Mouse (Mus musculus) CH12.LX (cell line): ENCODE data around the gene Mcl1. TPM values are rescaled to one million over a fixed set of nuclear protein-coding genes. Genes with fewer than 3 reads are reported as not detected.

Experiments
- DNase-seq: peaks from one replicate; pipeline ENCODE4 v3.0.0-alpha.2; 2013; ENCODE audit errors: extremely low read depth
- H3K27ac ChIP-seq: 2 replicates; pipeline ENCODE4 v1.5.1; 2012; ENCODE audit warnings: low read depth, mild to moderate bottlenecking, control low read depth, moderate library complexity; ENCODE audit not compliant: insufficient read depth
- H3K27me3 ChIP-seq: replicated peaks from 2 replicates; pipeline ENCODE3; 2012; ENCODE audit warnings: inconsistent platforms
- H3K36me3 ChIP-seq, 2 experiments: replicated peaks in 1 of 2; 2 replicates each; pipeline versions ENCODE3 to v1.6.1; 2012; ENCODE audit warnings: inconsistent platforms in 1 of 2, low read length in 1 of 2, mild to moderate bottlenecking in 1 of 2, mixed read lengths in 1 of 2, moderate library complexity in 1 of 2; ENCODE audit not compliant: control insufficient read depth in 1 of 2, insufficient read depth in 1 of 2
- H3K4me1 ChIP-seq, 2 experiments: 2 replicates each; pipeline ENCODE4 v1.6.1; 2012; ENCODE audit warnings: inconsistent platforms in 1 of 2, moderate library complexity in 1 of 2; ENCODE audit not compliant: insufficient read depth in 2 of 2, control insufficient read depth in 1 of 2
- H3K4me2 ChIP-seq: 2 replicates; pipeline ENCODE4 v1.6.1; 2012; ENCODE audit warnings: low read depth, mild to moderate bottlenecking, control low read depth; ENCODE audit not compliant: poor library complexity, insufficient read depth, severe bottlenecking
- H3K4me3 ChIP-seq, 3 experiments: fragments of 150-350 bp in 1 of 3; sonication (generic) in 1 of 3; replicated peaks in 1 of 3; 2 replicates each; pipeline versions ENCODE3 to v1.5.1; 2011 to 2012; ENCODE audit warnings: low read depth in 2 of 3, low read length in 2 of 3, mild to moderate bottlenecking in 2 of 3, moderate library complexity in 2 of 3, control low read depth in 1 of 3, improper control_type of control experiment in 1 of 3, inconsistent platforms in 1 of 3, mixed read lengths in 1 of 3; ENCODE audit not compliant: poor library complexity in 1 of 3
- H3K79me2 ChIP-seq: replicated peaks from 2 replicates; pipeline ENCODE4 v1.6.1; 2012; ENCODE audit warnings: mild to moderate bottlenecking, moderate library complexity; ENCODE audit not compliant: control insufficient read depth, poor library complexity, insufficient read depth, severe bottlenecking; ENCODE audit errors: extremely low read depth
- H3K9ac ChIP-seq: 2 replicates; pipeline ENCODE4 v1.6.1; 2012; ENCODE audit warnings: low read depth, mild to moderate bottlenecking, control low read depth, moderate library complexity; ENCODE audit not compliant: insufficient read depth
- H3K9me3 ChIP-seq: replicated peaks from 2 replicates; pipeline ENCODE3; 2012; ENCODE audit warnings: low read length, inconsistent platforms, mixed read lengths
- BHLHE40 ChIP-seq: IDR thresholded peaks from 2 replicates; pipeline ENCODE4 v1.6.1; 2011; ENCODE audit warnings: mild to moderate bottlenecking, low read depth, low read length, improper control_type of control experiment
- CHD1 ChIP-seq: IDR thresholded peaks from 2 replicates; pipeline ENCODE4 v1.6.1; 2012; ENCODE audit warnings: low read depth, low read length, improper control_type of control experiment, inconsistent platforms
- E2F4 ChIP-seq: IDR thresholded peaks from 2 replicates; pipeline ENCODE4 v1.6.1; 2011; ENCODE audit warnings: low read depth, low read length, improper control_type of control experiment; ENCODE audit not compliant: insufficient replicate concordance
- ELF1 ChIP-seq: IDR thresholded peaks from 2 replicates; pipeline ENCODE4 v1.6.1; 2014; ENCODE audit warnings: low read depth, mild to moderate bottlenecking, inconsistent platforms, low read length, improper control_type of control experiment
- EP300 ChIP-seq: IDR thresholded peaks from 2 replicates; pipeline ENCODE4 v1.6.1; 2011; ENCODE audit warnings: low read length, improper control_type of control experiment
- HCFC1 ChIP-seq: IDR thresholded peaks from 2 replicates; pipeline ENCODE4 v1.6.1; 2012; ENCODE audit warnings: low read depth, mild to moderate bottlenecking, inconsistent platforms, low read length, improper control_type of control experiment
- JUN ChIP-seq: IDR thresholded peaks from 2 replicates; pipeline ENCODE4 v1.6.1; 2011; ENCODE audit warnings: low read depth, mild to moderate bottlenecking, low read length, improper control_type of control experiment, moderate library complexity; ENCODE audit not compliant: insufficient read depth
- JUND ChIP-seq: conservative IDR thresholded peaks from 2 replicates; pipeline ENCODE4 v1.6.1; 2011; ENCODE audit warnings: low read depth, low read length, improper control_type of control experiment
- KAT2A ChIP-seq: IDR thresholded peaks from 2 replicates; pipeline ENCODE4 v1.6.1; 2012; ENCODE audit warnings: low read length, improper control_type of control experiment, inconsistent platforms; ENCODE audit not compliant: insufficient replicate concordance
- MAFK ChIP-seq: IDR thresholded peaks from 2 replicates; pipeline ENCODE4 v1.6.1; 2011; ENCODE audit warnings: low read length, improper control_type of control experiment; ENCODE audit not compliant: insufficient replicate concordance
- MAX ChIP-seq: IDR thresholded peaks from 2 replicates; pipeline ENCODE4 v1.6.1; 2011; ENCODE audit warnings: low read length, improper control_type of control experiment
- MAZ ChIP-seq: IDR thresholded peaks from 2 replicates; pipeline ENCODE4 v1.6.1; 2012; ENCODE audit warnings: low read depth, mild to moderate bottlenecking, inconsistent platforms, low read length, improper control_type of control experiment, moderate library complexity
- MEF2A ChIP-seq: IDR thresholded peaks from 2 replicates; pipeline ENCODE4 v1.6.1; 2014; ENCODE audit warnings: low read depth, mild to moderate bottlenecking, inconsistent platforms, low read length, improper control_type of control experiment, borderline replicate concordance
- MYC ChIP-seq: IDR thresholded peaks from 2 replicates; pipeline ENCODE4 v1.6.1; 2011; ENCODE audit warnings: low read depth, mild to moderate bottlenecking, improper control_type of control experiment, low read length
- NELFE ChIP-seq: IDR thresholded peaks from 2 replicates; pipeline ENCODE4 v1.6.1; 2011; ENCODE audit warnings: low read depth, low read length, improper control_type of control experiment
- PAX5 ChIP-seq: IDR thresholded peaks from 2 replicates; pipeline ENCODE4 v1.6.1; 2012; ENCODE audit warnings: low read length, inconsistent platforms, mixed read lengths
- POLR2A ChIP-seq: IDR thresholded peaks from 2 replicates; pipeline ENCODE4 v1.6.1; 2011; ENCODE audit warnings: low read depth, mild to moderate bottlenecking, improper control_type of control experiment, low read length
- RCOR1 ChIP-seq: conservative IDR thresholded peaks from 2 replicates; pipeline ENCODE4 v1.6.1; 2012; ENCODE audit warnings: low read depth, mild to moderate bottlenecking, inconsistent platforms, low read length, improper control_type of control experiment
- TBP ChIP-seq: conservative IDR thresholded peaks from 2 replicates; pipeline ENCODE4 v1.6.1; 2011; ENCODE audit warnings: low read depth, low read length, improper control_type of control experiment
- TCF12 ChIP-seq: IDR thresholded peaks from 2 replicates; pipeline ENCODE4 v1.6.1; 2014; ENCODE audit warnings: low read depth, mild to moderate bottlenecking, inconsistent platforms, low read length, improper control_type of control experiment
- UBTF ChIP-seq: IDR thresholded peaks from 2 replicates; pipeline ENCODE4 v1.6.1; 2012; ENCODE audit warnings: low read depth, mild to moderate bottlenecking, inconsistent platforms, low read length, improper control_type of control experiment, moderate library complexity
- USF1 ChIP-seq: IDR thresholded peaks from 2 replicates; pipeline ENCODE4 v1.6.1; 2014; ENCODE audit warnings: low read depth, mild to moderate bottlenecking, inconsistent platforms, low read length, improper control_type of control experiment
- USF2 ChIP-seq: conservative IDR thresholded peaks from 2 replicates; pipeline ENCODE4 v1.6.1; 2011; ENCODE audit warnings: low read depth, low read length, improper control_type of control experiment
- ZMIZ1 ChIP-seq: IDR thresholded peaks from 2 replicates; pipeline ENCODE4 v1.6.1; 2012; ENCODE audit warnings: low read depth, mild to moderate bottlenecking, inconsistent platforms, low read length, improper control_type of control experiment
- ZNF384 ChIP-seq: IDR thresholded peaks from 2 replicates; pipeline ENCODE4 v1.6.1; 2012; ENCODE audit warnings: low read depth, low read length, improper control_type of control experiment, inconsistent platforms
- dilution Hi-C: fragments of 300-500 bp; cut with MboI; formaldehyde crosslinking; loops from 2 replicates; pipeline ENCODE4 v1.14.3; 2020; ENCODE audit warnings: low sequenced_read_pairs; ENCODE audit not compliant: extremely low pct_unique_long_range_greater_than_20kb, extremely low pct_ligation_motif_present
- in situ Hi-C: fragments of 300-500 bp; cut with MboI; formaldehyde crosslinking; loops from 3 replicates; pipeline ENCODE4 v1.14.3; 2019; ENCODE audit warnings: low sequenced_read_pairs, low pct_ligation_motif_present, low pct_unique_long_range_greater_than_20kb, mixed read lengths
- polyA plus RNA-seq: library from polyadenylated mRNA; unstranded; fragments of >175 nt; gene quantifications from 2 replicates; pipeline ENCODE4 v1.2.1, GENCODE M21; 2012; ENCODE audit warnings: low read depth; ENCODE audit not compliant: insufficient read length
- total RNA-seq, 2 experiments: library from RNA; depleted of rRNA; stranded (reverse); fragments of 300-350 nt in 1 of 2; fragments of >200 nt in 1 of 2; gene quantifications; 2 replicates each; pipeline ENCODE4 v1.2.3; 2012 to 2014

The Mcl1 gene
- total and polyA plus RNA-seq, 3 experiments = 95.9 to 225 (median 188) TPM

DNA sequence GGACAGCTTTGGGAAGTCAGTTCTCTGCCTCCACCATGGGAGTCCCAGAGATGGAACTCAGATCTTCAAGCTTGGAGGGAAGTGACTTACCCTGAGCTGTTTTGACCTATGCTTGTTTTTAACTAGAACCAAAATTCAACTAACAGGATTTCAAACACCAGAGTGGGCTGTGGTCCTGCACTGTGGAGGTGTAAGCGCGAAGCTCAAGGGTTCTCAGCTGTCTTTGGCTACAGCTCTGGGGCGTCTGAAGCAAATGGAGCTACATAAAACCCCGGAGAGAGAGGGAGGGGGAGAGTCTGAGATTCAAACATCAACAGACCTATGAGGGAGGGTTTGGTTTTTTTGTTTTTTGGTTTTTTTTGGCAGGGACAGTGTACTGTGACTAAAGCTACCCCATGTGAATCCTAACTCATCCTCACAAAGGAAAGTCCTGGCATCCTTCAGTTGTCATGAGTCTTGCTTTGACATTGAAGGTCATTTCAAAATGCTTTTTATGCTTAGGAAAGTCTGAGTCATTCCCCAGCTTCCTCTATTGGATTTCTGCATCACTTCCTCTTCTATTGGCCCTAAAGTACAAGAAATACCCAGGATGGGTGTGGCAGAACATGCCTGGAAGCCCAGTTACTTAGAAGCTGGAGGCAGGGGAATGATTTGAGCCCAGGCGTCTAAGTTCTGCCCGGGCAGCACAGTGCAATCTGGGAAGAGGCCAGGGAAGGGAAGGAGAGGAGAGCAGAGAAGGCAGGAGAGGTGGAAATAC lies 8.1 kb upstream of the Mcl1 start (continued):
- TF ChIP-seq E2F4 = no peak
- TF ChIP-seq ZMIZ1 = peak; percentile 13; the same call in 1 of the 2 replicates
- TF ChIP-seq UBTF = no peak
- TF ChIP-seq CHD1 = 0 out of 2 replicates have a peak, but pooled peaks have one; percentile 6
- TF ChIP-seq HCFC1 = no peak
- TF ChIP-seq NELFE = no peak
- peak; percentile 99 for TF ChIP-seq JUN
- peak; percentile 88 for TF ChIP-seq TCF12
- peak; percentile 79 for TF ChIP-seq BHLHE40
- peak; percentile 80 for TF ChIP-seq MEF2A
- TF ChIP-seq MAFK = peak; percentile 63
- peak; percentile 98 for TF ChIP-seq EP300
- TF ChIP-seq ELF1 = 0 out of 2 replicates have a peak, but pooled peaks have one; percentile 47
- TF ChIP-seq ZNF384 = peak; percentile 82
- TF ChIP-seq TBP = peak; percentile 91
- peak; percentile 68; the same call in 1 of the 2 replicates for TF ChIP-seq MYC
- no peak for TF ChIP-seq MAZ
- TF ChIP-seq RCOR1 = peak; percentile 85; the same call in 1 of the 2 replicates

DNA sequence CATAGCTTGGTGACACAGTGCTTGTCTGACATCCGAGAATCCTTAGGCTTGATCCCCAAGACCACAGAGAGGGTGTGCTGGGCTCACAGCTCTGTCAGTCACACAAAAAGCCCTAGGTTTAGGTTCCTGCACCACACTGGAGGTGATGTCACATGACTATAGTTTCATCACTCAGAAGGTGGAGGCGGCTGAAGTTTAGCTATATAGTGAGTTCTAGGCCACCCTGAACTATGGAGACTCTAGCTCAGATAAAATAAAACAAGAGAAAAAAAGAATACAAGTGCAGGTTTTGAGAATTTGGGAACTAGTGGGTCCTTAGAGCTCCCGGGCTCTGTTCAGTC lies 7.6 kb upstream of the Mcl1 start:
- Histone ChIP-seq H3K4me1 (peaks cover 29 to 77% of the 10 kb centered on the region in 2 experiments), H3K36me3 (no peaks in the 10 kb centered on the region), H3K4me3 (no peak overlapping the region), H3K27ac (peak overlapping the region; percentile 96), H3K9ac (peak overlapping the region; percentile 24; the same call in 1 of the 2 replicates), H3K79me2 (no peaks in the 10 kb centered on the region), H3K9me3 (peaks cover 5% of the 10 kb centered on the region), H3K27me3 (no peaks in the 10 kb centered on the region), H3K4me2 (peak overlapping the region; percentile 8)
- DNase-seq = peak; percentile 72
- TF ChIP-seq KAT2A = 0 out of 2 replicates have a peak, but pooled peaks have one; percentile 9
- 0 out of 2 replicates have a peak, but pooled peaks have one; percentile 9 for TF ChIP-seq POLR2A
- peak; percentile 57 for TF ChIP-seq USF2
- TF ChIP-seq USF1 = peak; percentile 59
- TF ChIP-seq MAX = 0 out of 2 replicates have a peak, but pooled peaks have one; percentile 3
- TF ChIP-seq PAX5 = no peak
- TF ChIP-seq ZMIZ1 = 0 out of 2 replicates have a peak, but pooled peaks have one; percentile 9
- TF ChIP-seq JUND = no peak
- dilution Hi-C loops (no loop called here), in situ Hi-C loops (loop anchor here (10.0 kb wide), 1 partner anchor 574 kb away; the partner anchor contains the start of genes Hist2h2ac and Hist2h2be)
